Mouse (Mus musculus) E14TG2a.4 (cell line): ENCODE data around the gene Kiss1r.

Source experiments
- CTCF ChIP-seq: conservative IDR thresholded peaks from 2 replicates; pipeline ENCODE4 v1.5.1; 2014; ENCODE audit warnings: low read length
- NANOG ChIP-seq: IDR thresholded peaks from 2 replicates; pipeline ENCODE4 v1.6.1; 2014; ENCODE audit warnings: borderline replicate concordance, low read length, mixed read lengths
- POU5F1 ChIP-seq: IDR thresholded peaks from 2 replicates; pipeline ENCODE4 v1.6.1; 2014; ENCODE audit warnings: low read length, borderline replicate concordance

- no peak for TF ChIP-seq CTCF
- TF ChIP-seq NANOG, result no peak
- no peak for TF ChIP-seq POU5F1
These were observed 43.9 kb upstream of the Kiss1r start for GRCm38 (mm10) chr10:79872862-79873261.
